Mouse (Mus musculus) ES-E14 (cell line): ENCODE measurements around the gene Dstyk. TPM values are rescaled to one million over a fixed set of nuclear protein-coding genes. Genes with fewer than 3 reads are reported as not detected.

ENCODE experiments used
- DNase-seq: peaks from one replicate; pipeline ENCODE4 v3.0.0-alpha.2; 2013; ENCODE audit warnings: low read depth, low spot score
- H3K27ac ChIP-seq: 2 replicates; pipeline ENCODE4 v1.5.1; 2012; ENCODE audit warnings: low read depth, mild to moderate bottlenecking, low read length, moderate library complexity, mixed read lengths; ENCODE audit not compliant: poor library complexity, insufficient read depth, severe bottlenecking
- H3K36me3 ChIP-seq: 2 replicates; pipeline ENCODE4 v1.6.1; 2012; ENCODE audit warnings: mild to moderate bottlenecking, low read length, moderate library complexity, mixed read lengths; ENCODE audit not compliant: control insufficient read depth, poor library complexity, insufficient read depth, severe bottlenecking
- H3K4me1 ChIP-seq, 2 experiments: fragments of 150-350 bp in 1 of 2; sonication (generic) in 1 of 2; 2 replicates each; pipeline ENCODE4 v1.6.1; 2012; ENCODE audit warnings: low read length in 2 of 2, mild to moderate bottlenecking in 1 of 2, mixed read lengths in 1 of 2; ENCODE audit not compliant: control insufficient read depth in 2 of 2, insufficient read depth in 2 of 2, poor library complexity in 1 of 2
- H3K4me3 ChIP-seq, 2 experiments: fragments of 150-350 bp in 1 of 2; sonication (generic) in 1 of 2; 2 replicates each; pipeline ENCODE4 v1.5.1; 2012; ENCODE audit warnings: low read length in 2 of 2, low read depth in 1 of 2, mild to moderate bottlenecking in 1 of 2, mixed read lengths in 1 of 2; ENCODE audit not compliant: insufficient read depth in 1 of 2, poor library complexity in 1 of 2, severe bottlenecking in 1 of 2
- H3K9ac ChIP-seq: 2 replicates; pipeline ENCODE4 v1.6.1; 2012; ENCODE audit warnings: low read depth, mild to moderate bottlenecking, low read length, mixed read lengths; ENCODE audit not compliant: poor library complexity, insufficient read depth, severe bottlenecking
- H3K9me3 ChIP-seq: fragments of 150-350 bp; sonication (generic); 2 replicates; pipeline ENCODE4 v1.6.1; 2012; ENCODE audit warnings: low read depth, mild to moderate bottlenecking, low read length; ENCODE audit not compliant: control insufficient read depth, insufficient read depth
- CHD2 ChIP-seq: IDR thresholded peaks from 2 replicates; pipeline ENCODE4 v1.6.1; 2014; ENCODE audit warnings: mild to moderate bottlenecking, low read depth, low read length, inconsistent platforms
- HCFC1 ChIP-seq: IDR thresholded peaks from 2 replicates; pipeline ENCODE4 v1.6.1; 2012; ENCODE audit warnings: low read length, inconsistent platforms, borderline replicate concordance; ENCODE audit not compliant: insufficient read depth
- MAFK ChIP-seq: IDR thresholded peaks from 2 replicates; pipeline ENCODE4 v1.6.1; 2014; ENCODE audit warnings: mild to moderate bottlenecking, low read depth, low read length, inconsistent platforms; ENCODE audit not compliant: insufficient read depth
- ZC3H11A ChIP-seq: IDR thresholded peaks from 2 replicates; pipeline ENCODE4 v1.6.1; 2012; ENCODE audit warnings: low read depth, mild to moderate bottlenecking, inconsistent platforms, low read length, borderline replicate concordance
- ZNF384 ChIP-seq: IDR thresholded peaks from 2 replicates; pipeline ENCODE4 v1.6.1; 2012; ENCODE audit warnings: low read depth, low read length, inconsistent platforms
- in situ Hi-C, 2 experiments: fragments of 600-800 bp; cut with MboI; formaldehyde crosslinking; loops; one replicate each; pipeline ENCODE4 v1.15.1; 2025; ENCODE audit warnings: low sequenced_read_pairs in 2 of 2, inconsistent platforms in 1 of 2; ENCODE audit not compliant: unreplicated experiment in 2 of 2
- total RNA-seq: library from RNA; depleted of rRNA; stranded (reverse); fragments of 300-350 nt; gene quantifications from 2 replicates; pipeline ENCODE4 v1.2.3, GENCODE M21; 2012

The Dstyk gene
- total RNA-seq, 1 experiment, result 6.5 TPM

- Histone ChIP-seq H3K4me1 (no peaks in the 10 kb centered on the region), H3K36me3 (no peaks in the 10 kb centered on the region), H3K27ac (no peak overlapping the region), H3K9ac (no peak overlapping the region), H3K9me3 (no peaks in the 10 kb centered on the region), H3K4me3 (no peak overlapping the region)
- TF ChIP-seq CHD2, result no peak
- no peak for TF ChIP-seq ZNF384
- no peak for TF ChIP-seq ZC3H11A
- no peak for TF ChIP-seq HCFC1
- TF ChIP-seq MAFK, result no peak
- in situ Hi-C loops, result no loop called here
- DNase-seq, result no peak
Measured at GRCm38 (mm10) chr1:132396705-132397104, 20.6 kb upstream of the Dstyk start.

- in situ Hi-C loops, result no loop called here
- Histone ChIP-seq H3K9ac (no peak overlapping the region), H3K36me3 (no peaks in the 10 kb centered on the region), H3K9me3 (no peaks in the 10 kb centered on the region), H3K27ac (no peak overlapping the region), H3K4me3 (no peak overlapping the region), H3K4me1 (no peaks in the 10 kb centered on the region)
- TF ChIP-seq CHD2, result no peak
- no peak for TF ChIP-seq HCFC1
- TF ChIP-seq ZC3H11A, result no peak
- no peak for TF ChIP-seq MAFK
- no peak for TF ChIP-seq ZNF384
- no peak for DNase-seq
Measured at GRCm38 (mm10) chr1:132400538-132400937, 16.8 kb upstream of the Dstyk start.

- Histone ChIP-seq H3K9me3 (no peaks in the 10 kb centered on the region), H3K36me3 (no peaks in the 10 kb centered on the region), H3K9ac (no peak overlapping the region), H3K27ac (no peak overlapping the region), H3K4me1 (no peaks in the 10 kb centered on the region), H3K4me3 (no peak overlapping the region)
- in situ Hi-C loops, result no loop called here
- TF ChIP-seq HCFC1 (no peak), CHD2 (no peak), MAFK (no peak), ZC3H11A (no peak), ZNF384 (no peak)
- DNase-seq, result no peak
Measured at GRCm38 (mm10) chr1:132401843-132402242, 15.5 kb upstream of the Dstyk start.

- no peak overlapping the region for H3K27ac ChIP-seq
- no peaks in the 10 kb centered on the region for H3K4me1 ChIP-seq
- DNase-seq, result no peak
- no peaks in the 10 kb centered on the region for H3K9me3 ChIP-seq
- no peaks in the 10 kb centered on the region for H3K36me3 ChIP-seq
- H3K4me3 ChIP-seq, result no peak overlapping the region
- in situ Hi-C loops, result no loop called here
- H3K9ac ChIP-seq, result no peak overlapping the region
- TF ChIP-seq HCFC1 (no peak), MAFK (no peak), ZNF384 (no peak), ZC3H11A (no peak), CHD2 (no peak)
Measured at GRCm38 (mm10) chr1:132410657-132411056, 6.7 kb upstream of the Dstyk start.
